Mouse (Mus musculus) limb, embryonic 11.5 days (tissue): ENCODE results near the gene Clec14a. TPM values are rescaled to one million over a fixed set of nuclear protein-coding genes. Genes with fewer than 3 reads are reported as not detected.
"Not testable (repeated sequence)": the region's sequence is repeated elsewhere in the genome, so short reads cannot be mapped to it uniquely, and the experiment has no call there.

Source experiments
- ATAC-seq: fragments of 200-750 bp; cut with Nextera tagmentation; 2 replicates; pipeline ENCODE4 v1.8.0; 2017; ENCODE audit warnings: low read depth; ENCODE audit not compliant: insufficient number of reproducible peaks, low FRiP score, low TSS enrichment
- DNase-seq: peaks from one replicate; pipeline ENCODE4 v3.0.0-alpha.2; 2015; ENCODE audit warnings: low spot score
- H3K27ac ChIP-seq: fragments of 300-500 bp; sonication (generic); replicated peaks from 2 replicates; pipeline ENCODE4 v1.5.1; 2014; ENCODE audit warnings: low read depth, mild to moderate bottlenecking, low read length
- H3K27me3 ChIP-seq: fragments of 300-500 bp; sonication (generic); 2 replicates; pipeline ENCODE4 v1.6.1; 2014; ENCODE audit warnings: mild to moderate bottlenecking, low read length, mixed read lengths; ENCODE audit not compliant: control insufficient read depth, insufficient read depth
- H3K36me3 ChIP-seq: fragments of 300-500 bp; sonication (generic); 2 replicates; pipeline ENCODE4 v1.6.1; 2014; ENCODE audit warnings: mild to moderate bottlenecking, low read length, moderate library complexity, mixed read lengths; ENCODE audit not compliant: control insufficient read depth, insufficient read depth
- H3K4me1 ChIP-seq: fragments of 300-500 bp; sonication (generic); 2 replicates; pipeline ENCODE4 v1.6.1; 2014; ENCODE audit warnings: low read length, mixed read lengths; ENCODE audit not compliant: control insufficient read depth, insufficient read depth
- H3K4me2 ChIP-seq: fragments of 300-500 bp; sonication (generic); 2 replicates; pipeline ENCODE4 v1.6.1; 2014; ENCODE audit warnings: low read depth, mild to moderate bottlenecking, moderate library complexity; ENCODE audit not compliant: severe bottlenecking
- H3K4me3 ChIP-seq: fragments of 300-500 bp; sonication (generic); 2 replicates; pipeline ENCODE4 v1.5.1; 2014; ENCODE audit warnings: low read depth, low read length
- H3K9ac ChIP-seq: fragments of 300-500 bp; sonication (generic); 2 replicates; pipeline ENCODE4 v1.6.1; 2014; ENCODE audit warnings: mild to moderate bottlenecking, low read length
- H3K9me3 ChIP-seq: fragments of 300-500 bp; sonication (generic); 2 replicates; pipeline ENCODE4 v1.6.1; 2016; ENCODE audit warnings: low read length; ENCODE audit not compliant: control insufficient read depth
- WGBS: fragments of 180-500 bp; shearing (Covaris S2); extraction: QIAGEN DNeasy Blood & Tissue Kit; methylation state at CpG from one replicate; pipeline ENCODE4 v1.1.7; 2014; 5-methylcytosine and 5-hydroxymethylcytosine counted together
- polyA plus RNA-seq: library from polyadenylated mRNA; unstranded; fragments of >200 nt; fragmentation: Nextera tagmentation; extraction: Ambion mirVana; gene quantifications from 2 replicates; pipeline ENCODE4 v1.2.1, GENCODE M21; 2014

The Clec14a gene
- polyA plus RNA-seq = 5.9 and 6.5 TPM in 2 replicates

DNA sequence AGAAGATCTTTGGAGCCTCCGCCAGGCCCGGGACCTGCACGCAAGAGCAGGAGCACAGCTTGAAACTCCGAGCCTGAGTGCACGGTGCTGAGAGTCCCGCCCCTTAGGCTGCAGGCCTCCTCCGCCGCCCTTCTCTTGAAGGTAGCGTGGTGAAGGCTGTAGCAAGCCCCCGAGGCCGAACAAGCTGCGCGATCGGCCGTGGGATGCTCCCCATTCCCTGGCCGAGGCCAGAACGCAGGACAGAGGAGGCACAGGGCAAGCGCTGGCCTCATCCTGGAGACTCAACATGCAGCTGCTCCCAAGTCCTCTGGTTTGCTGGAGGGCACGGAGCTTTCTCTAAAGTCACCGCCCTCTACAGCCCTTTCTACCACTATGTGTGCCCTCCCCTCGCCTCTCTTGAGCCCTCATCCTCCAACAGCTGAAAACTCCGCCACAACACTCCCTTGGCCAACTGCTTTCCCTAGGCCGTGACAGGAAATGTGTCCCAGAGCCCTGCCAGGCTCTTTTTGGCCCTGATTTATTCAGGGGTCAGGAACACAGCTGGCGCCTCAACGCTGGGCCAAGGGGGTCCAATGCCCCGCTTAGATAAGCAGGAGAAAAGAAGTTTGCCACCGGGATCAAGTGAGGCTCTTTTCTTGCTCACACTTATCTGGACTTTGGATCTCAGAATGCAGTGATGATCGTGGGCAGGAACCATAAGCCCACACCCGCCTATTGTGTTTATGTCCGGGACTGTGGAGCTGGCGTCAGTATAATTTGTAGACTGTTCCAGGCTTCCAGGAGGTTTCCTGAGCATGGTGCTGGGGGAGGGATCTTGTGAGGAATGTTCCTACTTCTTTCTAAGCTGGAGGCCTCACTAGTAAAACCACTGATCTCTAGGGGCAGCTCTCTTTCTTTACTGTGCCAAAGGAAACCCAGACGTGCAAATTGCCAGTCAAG lies at the start of gene Clec14a:
Gene Clec14a, minus strand, starts transcription at position 728 of the 939 bp plus-strand sequence.
- Histone ChIP-seq H3K9me3 (no peaks in the 10 kb centered on the region), H3K4me1 (peaks cover 6% of the 10 kb centered on the region; the same call in 1 of the 2 replicates), H3K27ac (peak within 1 kb of the TSS; percentile 82), H3K4me2 (peak within 1 kb of the TSS; percentile 66), H3K9ac (peak within 1 kb of the TSS; percentile 74), H3K27me3 (no peaks in the 10 kb centered on the region), H3K36me3 (no peaks in the 10 kb centered on the region), H3K4me3 (peak within 1 kb of the TSS; percentile 21)
- DNase-seq (peak; percentile 78), ATAC-seq (peak; percentile 85)
- 2% methylated on average over 32 of the region's 32 CpGs for WGBS

DNA sequence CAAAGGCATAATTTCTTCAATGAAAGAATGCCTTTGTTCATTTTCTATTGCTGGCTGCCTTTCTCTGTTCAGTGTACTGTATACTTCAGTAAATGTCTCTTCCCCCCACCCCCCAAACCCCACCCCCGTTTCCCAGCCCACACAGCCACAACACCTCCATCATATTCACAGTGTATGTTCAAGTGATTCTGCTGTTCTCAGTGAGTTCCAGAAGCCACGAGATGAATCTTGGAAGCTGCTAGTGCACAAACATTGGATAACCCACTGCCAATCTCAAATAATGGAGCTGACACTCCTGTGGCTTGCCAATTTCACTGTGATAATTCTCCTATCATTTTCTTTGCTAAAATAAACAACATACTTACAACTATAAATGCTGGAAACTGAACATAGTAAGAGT lies 38.7 kb upstream of the Clec14a start:
- H3K27me3 ChIP-seq = no peaks in the 10 kb centered on the region
- H3K9me3 ChIP-seq = no peaks in the 10 kb centered on the region
- no peak overlapping the region for H3K27ac ChIP-seq
- no peak overlapping the region for H3K4me3 ChIP-seq
- DNase-seq = no peak
- no peak for ATAC-seq
- no peaks in the 10 kb centered on the region for H3K4me1 ChIP-seq
- 83% methylated on average over 2 of the region's 2 CpGs for WGBS
- no peak overlapping the region for H3K4me2 ChIP-seq
- no peak overlapping the region for H3K9ac ChIP-seq
- no peaks in the 10 kb centered on the region for H3K36me3 ChIP-seq

DNA sequence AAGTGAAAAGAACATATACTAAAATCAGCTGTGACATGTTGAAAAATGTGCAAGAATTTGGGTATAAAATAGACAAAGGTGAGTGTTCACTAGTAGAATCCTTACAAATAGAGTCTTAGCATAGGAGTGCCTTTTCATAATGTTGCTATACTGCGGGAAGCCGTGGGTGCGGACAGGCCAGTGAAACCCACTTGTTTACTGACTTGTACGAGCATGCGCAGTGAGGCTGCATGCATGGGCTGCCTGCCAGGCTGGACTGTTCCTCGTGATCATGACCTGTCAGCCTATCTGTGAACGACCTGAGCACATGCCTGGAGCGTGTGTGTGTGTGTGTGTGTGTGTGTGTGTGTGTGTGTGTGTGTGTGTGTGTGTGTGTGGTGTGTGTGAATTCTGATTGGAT lies 37.3 kb upstream of the Clec14a start:
- not testable (repeated sequence) for DNase-seq, H3K9ac ChIP-seq, H3K4me2 ChIP-seq, H3K9me3 ChIP-seq, H3K27ac ChIP-seq, H3K27me3 ChIP-seq, ATAC-seq, H3K4me3 ChIP-seq, H3K4me1 ChIP-seq, H3K36me3 ChIP-seq
- WGBS = 85% methylated on average over 8 of the region's 8 CpGs

DNA sequence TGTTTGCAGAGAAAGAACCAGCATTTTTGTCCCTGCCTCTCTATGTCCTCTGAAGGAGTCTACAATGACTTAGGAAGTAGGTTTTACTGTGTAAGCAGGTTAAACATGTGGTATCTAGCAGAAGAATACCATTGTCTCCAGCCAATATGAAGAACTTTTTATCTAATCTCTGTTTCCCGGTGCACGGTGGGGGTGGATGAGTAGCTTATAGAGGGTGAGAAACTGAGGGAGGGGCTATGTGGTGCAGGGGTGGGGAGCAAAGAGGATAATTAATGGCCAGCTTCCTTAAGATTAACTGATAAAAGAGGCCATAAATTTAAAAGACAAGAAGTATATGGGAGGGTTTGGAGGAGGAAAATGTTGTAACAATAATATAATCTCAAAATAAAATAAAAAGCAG lies 36.5 kb upstream of the Clec14a start:
- no peak overlapping the region for H3K4me3 ChIP-seq
- 59% methylated on average over 2 of the region's 2 CpGs for WGBS
- H3K36me3 ChIP-seq = no peaks in the 10 kb centered on the region
- no peaks in the 10 kb centered on the region for H3K9me3 ChIP-seq
- DNase-seq = no peak
- H3K4me2 ChIP-seq = no peak overlapping the region
- ATAC-seq = no peak
- H3K9ac ChIP-seq = no peak overlapping the region
- no peaks in the 10 kb centered on the region for H3K4me1 ChIP-seq
- no peaks in the 10 kb centered on the region for H3K27me3 ChIP-seq
- no peak overlapping the region for H3K27ac ChIP-seq

DNA sequence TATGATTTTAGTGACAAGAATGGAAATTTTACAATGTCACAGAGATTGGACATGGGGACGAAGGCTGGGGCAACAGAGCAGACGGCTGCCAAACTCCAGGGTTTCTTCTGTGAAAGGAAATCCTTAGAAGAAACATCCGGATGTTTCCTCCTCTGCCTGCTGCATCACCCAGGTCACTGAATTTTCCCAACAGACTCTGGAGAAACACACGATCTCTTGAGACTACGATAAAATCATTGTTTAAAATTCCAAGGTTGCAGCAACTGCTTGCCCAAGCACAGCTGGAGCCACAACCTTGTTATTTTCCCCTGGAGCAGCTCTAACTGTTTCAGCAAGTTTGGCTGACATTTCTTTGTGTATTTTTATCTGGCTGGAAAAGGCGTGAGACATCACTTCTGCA lies 27.9 kb upstream of the Clec14a start:
- WGBS = 90% methylated on average over 6 of the region's 6 CpGs

DNA sequence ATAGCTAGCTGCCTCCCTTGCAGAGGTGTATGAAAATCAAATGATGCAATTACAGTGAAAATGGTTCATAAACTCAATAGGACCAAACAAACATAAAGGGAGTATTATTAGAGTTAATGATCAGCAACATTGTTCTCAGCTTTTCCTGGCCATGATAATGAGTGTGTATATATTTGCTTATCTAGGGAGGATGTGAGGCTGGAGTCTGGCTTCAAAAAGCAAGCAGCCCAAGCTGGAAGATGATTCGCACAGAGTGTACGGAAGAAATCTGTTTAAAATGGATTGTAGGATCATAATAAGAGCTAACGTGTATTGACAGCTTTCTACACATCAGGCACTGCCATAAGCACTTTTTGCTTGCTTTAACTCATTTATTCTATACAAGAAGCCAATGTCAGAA lies 16.8 kb upstream of the Clec14a start:
- H3K27ac ChIP-seq = no peak overlapping the region
- no peaks in the 10 kb centered on the region for H3K36me3 ChIP-seq
- H3K27me3 ChIP-seq = no peaks in the 10 kb centered on the region
- H3K4me3 ChIP-seq = no peak overlapping the region
- H3K9ac ChIP-seq = no peak overlapping the region
- DNase-seq (no peak), ATAC-seq (no peak)
- 0 out of 2 replicates have a peak, but pooled peaks cover 2% of the 10 kb centered on the region for H3K4me1 ChIP-seq
- WGBS = 91% methylated on average over 3 of the region's 3 CpGs
- no peaks in the 10 kb centered on the region for H3K9me3 ChIP-seq
- no peak overlapping the region for H3K4me2 ChIP-seq

More for the DNA sequence above, 27.9 kb upstream of the Clec14a start:
- no peaks in the 10 kb centered on the region for H3K27me3 ChIP-seq
- no peaks in the 10 kb centered on the region for H3K36me3 ChIP-seq
- DNase-seq = no peak
- H3K9ac ChIP-seq = no peak overlapping the region
- no peaks in the 10 kb centered on the region for H3K4me1 ChIP-seq
- no peak overlapping the region for H3K4me2 ChIP-seq
- no peaks in the 10 kb centered on the region for H3K9me3 ChIP-seq
- no peak overlapping the region for H3K27ac ChIP-seq
- ATAC-seq = no peak
- H3K4me3 ChIP-seq = no peak overlapping the region

DNA sequence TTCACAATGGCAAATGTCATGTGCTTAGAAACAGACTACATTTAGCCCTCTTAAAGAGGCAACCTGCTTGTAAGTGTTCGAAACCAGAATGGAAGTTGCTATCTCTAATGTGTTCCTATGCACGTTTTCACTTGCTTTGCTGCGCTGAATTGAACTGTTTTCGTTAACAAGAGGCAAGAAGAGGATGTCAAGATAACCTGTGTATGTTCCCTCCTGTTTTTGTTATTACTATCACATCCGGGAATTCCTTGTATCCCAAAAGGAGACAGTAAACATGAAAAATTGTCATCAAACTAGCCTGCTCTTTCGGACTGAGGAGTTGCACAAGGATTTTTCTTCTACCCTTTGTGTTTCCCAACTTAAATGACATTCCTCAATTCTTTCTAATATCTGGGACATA lies 1.4 kb upstream of the Clec14a start:
- ATAC-seq = no peak
- DNase-seq = no peak
- no peak overlapping the region for H3K27ac ChIP-seq
- H3K9ac ChIP-seq = no peak overlapping the region
- peaks cover 6% of the 10 kb centered on the region; the same call in 1 of the 2 replicates for H3K4me1 ChIP-seq
- H3K4me2 ChIP-seq = no peak overlapping the region
- 78% methylated on average over 6 of the region's 6 CpGs for WGBS
- no peak overlapping the region for H3K4me3 ChIP-seq
- H3K27me3 ChIP-seq = no peaks in the 10 kb centered on the region
- H3K36me3 ChIP-seq = no peaks in the 10 kb centered on the region
- no peaks in the 10 kb centered on the region for H3K9me3 ChIP-seq

DNA sequence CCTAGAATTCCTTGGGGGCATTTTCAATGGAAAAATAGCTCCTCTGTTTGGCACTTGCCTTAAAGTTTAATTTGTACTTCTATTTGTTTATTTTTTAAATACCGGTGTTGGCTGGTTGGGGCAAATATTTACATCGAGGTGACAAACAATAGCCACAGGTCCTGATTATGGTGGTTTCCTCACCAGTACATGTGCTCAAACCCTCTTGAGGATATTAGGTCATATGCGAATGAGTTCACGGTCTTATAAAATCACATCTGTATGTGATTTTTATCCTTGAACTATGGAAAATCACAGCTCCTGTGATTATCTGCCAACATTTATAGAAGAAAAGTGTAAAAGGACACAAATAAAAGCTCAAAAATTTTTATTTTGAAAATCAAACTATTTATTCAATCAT lies 415 bp upstream of the Clec14a start:
- H3K4me2 ChIP-seq = no peak overlapping the region
- H3K27me3 ChIP-seq = no peaks in the 10 kb centered on the region
- peaks cover 6% of the 10 kb centered on the region; the same call in 1 of the 2 replicates for H3K4me1 ChIP-seq
- ATAC-seq (no peak), DNase-seq (no peak)
- H3K9me3 ChIP-seq = no peaks in the 10 kb centered on the region
- peak overlapping the region; percentile 82; the same call in 1 of the 2 replicates for H3K27ac ChIP-seq
- no peak overlapping the region for H3K4me3 ChIP-seq
- WGBS = 70% methylated on average over 4 of the region's 4 CpGs
- H3K36me3 ChIP-seq = no peaks in the 10 kb centered on the region
- no peak overlapping the region for H3K9ac ChIP-seq
